Mouse (Mus musculus) stomach, postnatal 0 days (tissue): ENCODE measurements around the gene Hdac11. TPM values are rescaled to one million over a fixed set of nuclear protein-coding genes. Genes with fewer than 3 reads are reported as not detected.
"Not testable (repeated sequence)": the region's sequence is repeated elsewhere in the genome, so short reads cannot be mapped to it uniquely, and the experiment has no call there.

Experiments
- ATAC-seq: fragments of 200-750 bp; cut with Nextera tagmentation; 2 replicates; pipeline ENCODE4 v1.8.0; 2017; ENCODE audit not compliant: low FRiP score, low TSS enrichment
- DNase-seq: peaks from one replicate; pipeline ENCODE4 v3.0.0-alpha.2; 2016; ENCODE audit warnings: low spot score
- H3K27ac ChIP-seq: fragments of 300-500 bp; sonication (generic); replicated peaks from 2 replicates; pipeline ENCODE4 v1.5.1; 2014; ENCODE audit warnings: mild to moderate bottlenecking, control low read depth
- H3K27me3 ChIP-seq: fragments of 300-500 bp; sonication (generic); 2 replicates; pipeline ENCODE4 v1.6.1; 2014; ENCODE audit warnings: low read length; ENCODE audit not compliant: control insufficient read depth, insufficient read depth
- H3K36me3 ChIP-seq: fragments of 300-500 bp; sonication (generic); 2 replicates; pipeline ENCODE4 v1.6.1; 2014; ENCODE audit warnings: low read length, mixed read lengths; ENCODE audit not compliant: control insufficient read depth, insufficient read depth
- H3K4me1 ChIP-seq: fragments of 300-500 bp; sonication (generic); replicated peaks from 2 replicates; pipeline ENCODE4 v1.6.1; 2014; ENCODE audit warnings: antibody characterized with exemption; ENCODE audit not compliant: control insufficient read depth, insufficient read depth
- H3K4me2 ChIP-seq: fragments of 300-500 bp; sonication (generic); replicated peaks from 2 replicates; pipeline ENCODE4 v1.6.1; 2014; ENCODE audit warnings: low read depth, mild to moderate bottlenecking, control low read depth, moderate library complexity
- H3K4me3 ChIP-seq: fragments of 300-500 bp; sonication (generic); 2 replicates; pipeline ENCODE4 v1.5.1; 2014; ENCODE audit warnings: low read depth, low read length, control low read depth
- H3K9ac ChIP-seq: fragments of 300-500 bp; sonication (generic); 2 replicates; pipeline ENCODE4 v1.6.1; 2014; ENCODE audit warnings: mild to moderate bottlenecking, low read length, control low read depth, mixed read lengths
- H3K9me3 ChIP-seq: fragments of 300-500 bp; sonication (generic); 2 replicates; pipeline ENCODE4 v1.6.1; 2016; ENCODE audit warnings: low read length; ENCODE audit not compliant: control insufficient read depth
- CTCF ChIP-seq: IDR thresholded peaks from 2 replicates; pipeline ENCODE4 v1.5.1; 2016; ENCODE audit warnings: antibody characterized with exemption, low read depth, mild to moderate bottlenecking, moderate library complexity
- EP300 ChIP-seq: optimal IDR thresholded peaks from 2 replicates; pipeline ENCODE3; 2016; ENCODE audit warnings: antibody characterized with exemption
- WGBS: fragments of 180-500 bp; shearing (Covaris S2); extraction: QIAGEN DNeasy Blood & Tissue Kit; methylation state at CpG from one replicate; pipeline ENCODE4 v1.1.7; 2014; 5-methylcytosine and 5-hydroxymethylcytosine counted together
- polyA plus RNA-seq: library from polyadenylated mRNA; unstranded; fragments of >200 nt; fragmentation: Nextera tagmentation; extraction: Ambion mirVana; gene quantifications from 2 replicates; pipeline ENCODE4 v1.2.1, GENCODE M21; 2015

The Hdac11 gene
- polyA plus RNA-seq, 1 experiment from 2014 or later, result 6.5 TPM

DNA sequence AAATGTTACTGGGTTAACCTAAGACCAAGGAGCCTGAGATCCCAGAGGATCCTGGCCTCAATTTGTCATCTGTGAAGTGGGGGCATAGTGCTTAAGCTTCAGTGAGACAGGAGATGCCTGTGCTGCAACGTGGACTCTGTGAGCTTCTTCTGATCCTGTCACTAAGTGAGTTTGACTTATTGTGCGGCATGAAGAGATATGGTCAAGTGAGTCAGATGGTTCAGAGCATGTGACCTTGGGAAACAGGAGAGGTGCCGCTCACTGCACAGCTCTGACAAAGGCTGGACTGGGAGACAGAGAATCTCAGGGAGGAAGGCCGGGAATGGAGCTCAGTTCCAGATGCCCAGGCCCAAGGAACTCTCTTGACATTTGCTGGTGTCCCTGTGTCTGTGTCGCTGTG is 49.3 kb downstream of the Hdac11 start:
- 64% methylated on average over 5 of the region's 5 CpGs for WGBS
- no peak overlapping the region for H3K27ac ChIP-seq
- TF ChIP-seq EP300 (no peak), CTCF (no peak)
- H3K4me1 ChIP-seq, result no peaks in the 10 kb centered on the region
- H3K9me3 ChIP-seq, result no peaks in the 10 kb centered on the region
- ATAC-seq (no peak), DNase-seq (no peak)
- H3K36me3 ChIP-seq, result no peaks in the 10 kb centered on the region
- H3K27me3 ChIP-seq, result no peaks in the 10 kb centered on the region
- H3K9ac ChIP-seq, result no peak overlapping the region
- no peak overlapping the region for H3K4me2 ChIP-seq
- H3K4me3 ChIP-seq, result no peak overlapping the region

DNA sequence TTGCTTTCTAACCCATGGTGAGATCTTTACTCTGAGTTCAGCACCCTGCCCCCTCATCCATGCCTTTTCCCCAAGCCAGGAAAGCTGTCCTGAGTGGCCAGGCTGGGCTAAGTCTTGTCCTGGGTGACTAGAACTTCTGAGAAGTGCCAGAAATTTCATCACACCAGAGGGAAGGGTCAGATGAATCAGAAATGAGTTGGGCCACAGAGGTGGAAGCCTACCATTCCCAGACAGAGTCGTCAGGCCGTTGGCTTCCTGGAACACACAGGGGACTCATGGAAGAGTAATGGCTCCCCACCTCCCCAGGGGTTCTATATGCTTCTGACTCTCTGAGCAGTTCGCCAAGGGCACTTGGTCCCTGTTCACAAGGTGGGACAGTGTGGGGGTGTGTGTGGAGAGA is 51.0 kb downstream of the Hdac11 start:
- ATAC-seq, result no peak
- Histone ChIP-seq H3K4me2 (no peak overlapping the region), H3K4me1 (peaks cover under 1% of the 10 kb centered on the region; the same call in 1 of the 2 replicates), H3K27ac (no peak overlapping the region), H3K27me3 (no peaks in the 10 kb centered on the region), H3K36me3 (no peaks in the 10 kb centered on the region), H3K9me3 (no peaks in the 10 kb centered on the region), H3K4me3 (no peak overlapping the region), H3K9ac (no peak overlapping the region)
- no peak for TF ChIP-seq EP300
- no peak for TF ChIP-seq CTCF
- DNase-seq, result no peak
- WGBS, result 65% methylated on average over 3 of the region's 3 CpGs

- Histone ChIP-seq H3K4me3 (no peak overlapping the region), H3K9me3 (no peaks in the 10 kb centered on the region), H3K27ac (no peak overlapping the region), H3K27me3 (no peaks in the 10 kb centered on the region), H3K4me2 (no peak overlapping the region), H3K4me1 (peaks cover 4% of the 10 kb centered on the region; the same call in 1 of the 2 replicates), H3K36me3 (no peaks in the 10 kb centered on the region), H3K9ac (no peak overlapping the region)
- TF ChIP-seq CTCF (no peak), EP300 (no peak)
- WGBS, result 30% methylated on average over 2 of the region's 2 CpGs
- no peak for ATAC-seq
- no peak for DNase-seq
These were observed 53.3 kb downstream of the Hdac11 start for GRCm38 (mm10) chr6:91209780-91210179.

- no peaks in the 10 kb centered on the region for H3K9me3 ChIP-seq
- peaks cover 4% of the 10 kb centered on the region; the same call in 1 of the 2 replicates for H3K4me1 ChIP-seq
- DNase-seq (no peak), ATAC-seq (no peak)
- no peak overlapping the region for H3K9ac ChIP-seq
- TF ChIP-seq CTCF (no peak), EP300 (no peak)
- no peak overlapping the region for H3K27ac ChIP-seq
- H3K27me3 ChIP-seq, result no peaks in the 10 kb centered on the region
- H3K36me3 ChIP-seq, result no peaks in the 10 kb centered on the region
- no peak overlapping the region for H3K4me3 ChIP-seq
- 45% methylated on average over 3 of the region's 3 CpGs for WGBS
- H3K4me2 ChIP-seq, result no peak overlapping the region
These were observed 54.4 kb downstream of the Hdac11 start for GRCm38 (mm10) chr6:91210852-91211251.

DNA sequence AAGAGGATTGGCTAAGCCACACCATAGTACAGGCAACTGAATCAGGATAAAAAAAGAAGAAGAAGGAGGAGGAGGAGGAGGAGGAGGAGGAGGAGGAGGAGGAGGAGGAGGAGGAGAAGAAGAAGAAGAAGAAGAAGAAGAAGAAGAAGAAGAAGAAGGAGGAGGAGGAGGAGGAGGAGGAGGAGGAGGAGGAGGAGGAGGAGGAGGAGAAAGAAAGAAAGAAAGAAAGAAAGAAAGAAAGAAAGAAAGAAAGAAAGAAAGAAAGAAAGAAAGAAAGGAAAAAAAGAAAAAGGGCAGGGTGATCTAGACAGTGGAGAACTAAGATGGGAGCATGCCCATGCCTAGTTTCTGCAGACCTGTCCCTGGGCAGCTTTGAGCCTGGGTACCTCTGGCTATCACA is 55.7 kb downstream of the Hdac11 start, which contains the start of gene Fbln2:
Gene Fbln2 (plus strand): TSS at position 301 of the 400 bp plus-strand sequence.
- not testable (repeated sequence) for ATAC-seq
- H3K9ac ChIP-seq, result peak within 1 kb of the TSS; percentile 27; the same call in 1 of the 2 replicates

DNA sequence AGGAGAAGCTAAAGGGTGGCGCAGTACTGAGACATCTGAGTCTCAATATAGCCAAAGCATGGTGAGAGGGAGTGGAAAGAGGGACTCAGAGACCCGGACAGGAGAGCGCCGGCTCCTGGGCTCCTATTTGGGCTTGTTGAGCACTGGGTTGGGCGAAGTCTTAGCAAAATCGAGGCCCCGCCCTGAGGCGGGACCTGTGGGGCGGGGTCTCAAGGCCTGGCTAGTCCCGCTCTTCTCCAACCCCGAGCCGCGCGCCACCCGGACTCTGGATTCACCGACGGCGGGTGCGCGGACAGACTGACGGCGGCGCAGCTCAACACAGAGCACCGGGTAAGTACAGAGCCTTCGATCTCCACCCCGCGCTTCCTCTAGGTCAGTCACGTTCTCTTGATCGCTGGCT is 56.1 kb downstream of the Hdac11 start:
- ATAC-seq (peak; percentile 55; the same call in 1 of the 2 replicates), DNase-seq (peak; percentile 61)
- TF ChIP-seq EP300 (no peak), CTCF (no peak)
- Histone ChIP-seq H3K36me3 (no peaks in the 10 kb centered on the region), H3K27ac (no peak overlapping the region), H3K27me3 (no peaks in the 10 kb centered on the region), H3K4me1 (peaks cover 4% of the 10 kb centered on the region; the same call in 1 of the 2 replicates), H3K9ac (peak overlapping the region; percentile 27; the same call in 1 of the 2 replicates), H3K9me3 (no peaks in the 10 kb centered on the region), H3K4me3 (peak overlapping the region; percentile 27), H3K4me2 (peak overlapping the region; percentile 56)
- 1% methylated on average over 28 of the region's 29 CpGs for WGBS

More for the DNA sequence above, 55.7 kb downstream of the Hdac11 start, which contains the start of gene Fbln2:
- H3K27ac ChIP-seq, DNase-seq, H3K36me3 ChIP-seq, H3K27me3 ChIP-seq, H3K9me3 ChIP-seq, H3K4me1 ChIP-seq: not testable (repeated sequence)
- Histone ChIP-seq H3K4me2 (peak within 1 kb of the TSS; percentile 56), H3K4me3 (peak within 1 kb of the TSS; percentile 27)
